Mouse (Mus musculus) small intestine, adult 2 months (tissue): ENCODE measurements at regions not wholly inside any gene's neighbourhood (a gene's known extent, or its start where the extent isn't known, plus 50 kb on each side); places are given as distances from the start of the nearest gene placed in this dataset.

Experiments used
- CTCF ChIP-seq: fragments of 200-500 bp; IDR thresholded peaks from 2 replicates; pipeline ENCODE4 v1.5.1; 2012; ENCODE audit warnings: low read depth, mild to moderate bottlenecking, control low read depth, inconsistent platforms, low read length, moderate library complexity, mixed read lengths; ENCODE audit not compliant: insufficient replicate concordance, insufficient read length; ENCODE audit errors: extremely low read depth
- POLR2A ChIP-seq: fragments of 200-500 bp; IDR thresholded peaks from 2 replicates; pipeline ENCODE4 v1.6.1; 2012; ENCODE audit warnings: low read depth, mild to moderate bottlenecking, control low read depth, inconsistent platforms, low read length, moderate library complexity

- TF ChIP-seq POLR2A, result no peak
- TF ChIP-seq CTCF, result no peak
These were observed 224.8 kb upstream of the Irx4 start for GRCm38 (mm10) chr13:73035336-73035940.
